Mouse (Mus musculus) intestine, postnatal 0 days (tissue): ENCODE measurements around the gene Mpdu1. TPM values are rescaled to one million over a fixed set of nuclear protein-coding genes. Genes with fewer than 3 reads are reported as not detected.
A peak's percentile ranks its signal among the peaks of the same experiment; 100 is the strongest.

Source experiments
- ATAC-seq: fragments of 200-750 bp; cut with Nextera tagmentation; 2 replicates; pipeline ENCODE4 v1.8.0; 2017; ENCODE audit warnings: mild to moderate bottlenecking, moderate TSS enrichment, moderate library complexity
- H3K27ac ChIP-seq: fragments of 300-500 bp; sonication (generic); 2 replicates; pipeline ENCODE4 v1.5.1; 2014; ENCODE audit warnings: mild to moderate bottlenecking, low read depth, low read length, moderate library complexity
- H3K27me3 ChIP-seq: fragments of 300-500 bp; sonication (generic); replicated peaks from 2 replicates; pipeline ENCODE4 v1.6.1; 2014; ENCODE audit warnings: low read length, mixed read lengths; ENCODE audit not compliant: control insufficient read depth, insufficient read depth
- H3K36me3 ChIP-seq: fragments of 300-500 bp; sonication (generic); 2 replicates; pipeline ENCODE4 v1.6.1; 2014; ENCODE audit warnings: mild to moderate bottlenecking, moderate library complexity; ENCODE audit not compliant: control insufficient read depth, insufficient read depth
- H3K4me1 ChIP-seq: fragments of 300-500 bp; sonication (generic); replicated peaks from 2 replicates; pipeline ENCODE4 v1.6.1; 2014; ENCODE audit warnings: antibody characterized with exemption, low read length, mixed read lengths; ENCODE audit not compliant: control insufficient read depth, insufficient read depth
- H3K4me2 ChIP-seq: fragments of 300-500 bp; sonication (generic); replicated peaks from 2 replicates; pipeline ENCODE4 v1.6.1; 2014; ENCODE audit warnings: low read depth, mild to moderate bottlenecking, moderate library complexity
- H3K4me3 ChIP-seq: fragments of 300-500 bp; sonication (generic); 2 replicates; pipeline ENCODE4 v1.5.1; 2014; ENCODE audit warnings: low read depth, low read length
- H3K9ac ChIP-seq: fragments of 300-500 bp; sonication (generic); 2 replicates; pipeline ENCODE4 v1.6.1; 2014; ENCODE audit warnings: mild to moderate bottlenecking, low read depth, low read length
- H3K9me3 ChIP-seq: fragments of 300-500 bp; sonication (generic); 2 replicates; pipeline ENCODE4 v1.6.1; 2016; ENCODE audit warnings: mixed run types; ENCODE audit not compliant: control insufficient read depth
- CTCF ChIP-seq: sonication (generic); IDR thresholded peaks from 2 replicates; pipeline ENCODE4 v1.5.1; 2016; ENCODE audit warnings: low read depth, mild to moderate bottlenecking, control low read depth, antibody characterized with exemption, moderate library complexity
- WGBS: fragments of 180-500 bp; shearing (Covaris S2); extraction: QIAGEN DNeasy Blood & Tissue Kit; methylation state at CpG from one replicate; pipeline ENCODE4 v1.1.7; 2014; 5-methylcytosine and 5-hydroxymethylcytosine counted together
- polyA plus RNA-seq: library from polyadenylated mRNA; unstranded; fragments of >200 nt; fragmentation: Nextera tagmentation; extraction: Ambion mirVana; gene quantifications from 2 replicates; pipeline ENCODE4 v1.2.1, GENCODE M21; 2015

Gene Mpdu1
- polyA plus RNA-seq, 1 experiment from 2014 or later = 96.6 TPM

DNA sequence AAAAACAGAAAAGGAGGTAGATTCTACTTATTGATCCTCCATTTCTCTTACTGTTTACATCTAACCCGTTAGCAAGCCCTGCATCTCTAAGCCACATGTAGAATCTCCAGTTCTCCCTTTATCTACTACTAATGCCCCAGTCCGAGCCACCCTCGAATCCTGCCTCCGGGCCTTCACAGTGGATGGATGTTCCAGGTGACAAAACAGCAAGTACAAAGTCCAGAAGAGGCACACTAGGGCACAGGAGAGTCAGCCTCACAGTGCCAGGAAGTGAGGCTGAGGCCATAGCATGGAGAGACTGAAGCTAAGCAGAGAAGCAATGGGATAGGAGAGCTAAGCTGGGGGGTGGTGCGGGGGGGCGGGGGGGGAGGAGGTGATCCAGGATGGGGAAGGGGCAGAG, 30.4 kb upstream of the Mpdu1 start:
- no peak for TF ChIP-seq CTCF
- Histone ChIP-seq H3K27me3 (no peaks in the 10 kb centered on the region), H3K4me3 (no peak overlapping the region), H3K27ac (peak overlapping the region; percentile 84), H3K4me2 (no peak overlapping the region), H3K9me3 (no peaks in the 10 kb centered on the region), H3K4me1 (peaks cover 7% of the 10 kb centered on the region; the same call in 1 of the 2 replicates), H3K9ac (no peak overlapping the region), H3K36me3 (no peaks in the 10 kb centered on the region)
- peak; percentile 79 for ATAC-seq
- 46% methylated on average over 6 of the region's 6 CpGs for WGBS

DNA sequence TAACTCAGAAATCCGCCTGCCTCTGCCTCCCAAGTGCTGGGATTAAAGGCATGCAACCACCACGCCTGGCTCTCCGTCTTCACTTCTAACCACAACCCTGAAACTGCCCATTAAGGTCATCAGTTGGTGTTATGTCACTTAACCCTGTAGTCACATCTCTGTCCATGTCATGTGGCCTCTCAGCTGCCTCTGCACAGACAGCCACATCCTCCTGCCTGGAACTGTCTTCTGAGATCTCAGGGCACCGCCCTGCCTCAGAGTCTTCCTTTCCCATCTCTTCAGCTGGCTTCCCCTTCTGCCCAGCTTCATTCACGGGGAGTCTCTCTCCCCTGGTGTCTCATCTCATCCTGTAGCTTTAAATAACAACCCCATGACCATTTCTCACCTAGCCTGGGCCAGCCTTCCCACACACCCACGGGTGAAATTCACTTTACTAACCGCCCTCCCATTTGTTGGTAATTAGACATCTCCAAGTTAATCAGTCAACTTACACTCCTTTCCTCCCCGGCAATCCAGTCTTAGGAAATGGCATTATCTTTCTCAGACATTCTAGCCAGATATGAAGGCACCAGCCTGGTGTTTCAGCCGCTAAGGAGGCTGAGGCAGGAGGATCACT, 29.9 kb upstream of the Mpdu1 start:
- peaks cover 7% of the 10 kb centered on the region; the same call in 1 of the 2 replicates for H3K4me1 ChIP-seq
- H3K9ac ChIP-seq = no peak overlapping the region
- H3K9me3 ChIP-seq = no peaks in the 10 kb centered on the region
- peak; percentile 37; the same call in 1 of the 2 replicates for ATAC-seq
- no peak for TF ChIP-seq CTCF
- no peaks in the 10 kb centered on the region for H3K36me3 ChIP-seq
- 54% methylated on average over 9 of the region's 9 CpGs for WGBS
- H3K4me2 ChIP-seq = no peak overlapping the region
- no peaks in the 10 kb centered on the region for H3K27me3 ChIP-seq
- H3K27ac ChIP-seq = peak overlapping the region; percentile 84
- no peak overlapping the region for H3K4me3 ChIP-seq

DNA sequence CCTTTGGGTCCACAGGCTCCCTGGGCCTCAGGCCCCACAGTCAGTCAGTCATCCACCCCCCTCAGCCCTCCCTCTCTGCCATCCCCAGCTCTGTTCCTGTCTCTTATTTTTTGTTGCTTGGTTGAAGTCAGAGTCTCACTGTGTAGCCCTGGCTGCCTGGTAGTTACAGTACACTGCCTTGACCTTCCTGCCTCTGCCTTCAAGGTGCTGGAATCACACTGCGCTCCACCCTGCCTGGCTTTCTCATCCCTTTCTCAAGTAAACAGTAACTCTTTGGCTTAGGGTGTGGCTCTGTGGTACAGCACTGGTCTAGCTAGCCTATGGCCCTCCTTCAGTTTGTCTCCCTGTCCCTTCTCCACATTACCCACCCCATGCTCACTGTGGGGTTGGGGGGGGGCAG, 27.4 kb upstream of the Mpdu1 start:
- ATAC-seq = no peak
- Histone ChIP-seq H3K27me3 (no peaks in the 10 kb centered on the region), H3K27ac (no peak overlapping the region; the same call in 1 of the 2 replicates), H3K4me3 (no peak overlapping the region), H3K4me2 (no peak overlapping the region), H3K4me1 (peaks cover 9% of the 10 kb centered on the region), H3K36me3 (no peaks in the 10 kb centered on the region), H3K9ac (no peak overlapping the region), H3K9me3 (no peaks in the 10 kb centered on the region)
- WGBS = 86% methylated on average over 1 of the region's 1 CpGs
- TF ChIP-seq CTCF = no peak

DNA sequence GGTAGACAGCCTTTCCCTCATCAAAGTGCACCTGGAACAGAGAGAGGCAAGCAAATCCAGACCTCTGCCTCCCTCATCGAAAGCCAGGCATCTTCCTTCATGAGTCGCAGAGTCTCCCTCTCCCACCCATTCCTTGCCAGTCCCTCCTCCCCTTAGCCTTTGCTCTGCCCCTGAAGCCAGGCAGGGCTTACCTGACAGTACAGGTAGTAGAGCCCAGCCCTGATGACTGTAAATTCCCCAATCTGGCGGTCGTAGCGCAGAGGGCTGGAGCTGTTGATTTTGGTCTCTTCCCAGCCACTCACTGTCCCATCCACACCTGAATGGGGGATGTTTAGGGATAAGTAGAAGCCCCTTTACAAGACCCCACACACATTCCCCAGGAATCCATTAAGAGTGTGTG, 24.6 kb upstream of the Mpdu1 start:
- Histone ChIP-seq H3K4me3 (no peak overlapping the region), H3K4me1 (peaks cover 9% of the 10 kb centered on the region), H3K9ac (no peak overlapping the region), H3K27me3 (no peaks in the 10 kb centered on the region), H3K36me3 (no peaks in the 10 kb centered on the region), H3K9me3 (no peaks in the 10 kb centered on the region), H3K4me2 (peak overlapping the region; percentile 62), H3K27ac (no peak overlapping the region)
- no peak for ATAC-seq
- no peak for TF ChIP-seq CTCF
- 50% methylated on average over 5 of the region's 5 CpGs for WGBS

DNA sequence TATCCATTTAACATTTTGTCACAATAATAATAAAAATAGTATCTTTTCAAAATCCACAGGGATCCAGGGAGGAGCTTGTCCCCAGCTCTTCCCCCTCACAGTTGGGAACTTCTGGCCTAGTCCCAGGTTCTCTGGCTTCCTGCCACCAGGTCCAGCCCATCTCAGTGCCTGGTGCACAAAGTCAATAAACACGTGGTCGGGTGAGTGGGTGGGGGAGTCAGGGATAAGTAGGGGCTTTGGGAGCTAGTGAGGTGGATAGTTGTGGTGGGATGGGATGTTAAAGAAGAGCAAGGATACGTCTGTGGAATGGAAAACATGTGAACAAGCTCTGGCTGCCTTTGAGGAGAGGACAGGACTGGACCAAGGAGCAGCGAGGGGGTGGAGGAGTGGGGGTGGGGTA, 23.9 kb upstream of the Mpdu1 start:
- H3K27me3 ChIP-seq = no peaks in the 10 kb centered on the region
- 23% methylated on average over 4 of the region's 4 CpGs for WGBS
- H3K27ac ChIP-seq = peak overlapping the region; percentile 89; the same call in 1 of the 2 replicates
- TF ChIP-seq CTCF = no peak
- H3K4me3 ChIP-seq = no peak overlapping the region
- H3K4me2 ChIP-seq = peak overlapping the region; percentile 62
- H3K36me3 ChIP-seq = no peaks in the 10 kb centered on the region
- H3K9me3 ChIP-seq = no peaks in the 10 kb centered on the region
- peaks cover 9% of the 10 kb centered on the region for H3K4me1 ChIP-seq
- ATAC-seq = no peak
- no peak overlapping the region for H3K9ac ChIP-seq

DNA sequence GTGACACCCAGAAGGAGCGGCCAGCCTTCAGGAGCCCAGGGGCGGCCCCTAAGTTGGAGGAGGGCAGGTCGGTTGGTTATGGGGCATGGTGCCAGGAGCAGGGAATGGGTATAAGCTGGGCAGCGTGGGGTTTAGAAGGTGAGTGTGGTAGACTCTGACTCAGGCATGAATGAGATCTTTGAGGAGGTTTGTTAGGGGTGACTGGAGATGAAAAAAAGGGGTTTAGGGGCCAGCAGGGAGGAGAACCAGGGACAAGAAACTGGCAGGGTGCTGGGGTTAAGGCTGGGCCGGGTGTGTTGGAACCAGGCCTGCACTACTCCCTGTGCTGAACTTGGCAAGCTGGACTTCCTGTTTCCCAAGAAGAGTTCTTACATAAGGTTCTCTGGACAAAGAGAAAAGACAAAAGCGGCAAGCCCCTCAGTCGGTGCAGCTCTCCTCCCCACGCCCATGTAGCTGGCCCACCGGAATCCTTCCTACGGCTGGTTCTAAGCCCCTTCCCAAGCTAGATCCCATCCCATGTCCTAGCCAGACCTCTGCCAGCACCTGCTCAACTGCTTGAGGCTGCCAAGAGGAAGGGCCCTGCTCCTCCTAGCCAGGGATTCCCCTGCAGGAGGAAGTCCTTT, 23.2 kb upstream of the Mpdu1 start, which contains the start of gene Tnfsf13:
Tnfsf13 (minus strand) TSS at position 259 of the 623 bp plus-strand sequence.
- peaks cover 12% of the 10 kb centered on the region for H3K4me1 ChIP-seq
- no peak for ATAC-seq
- H3K27ac ChIP-seq = peak within 1 kb of the TSS; percentile 89
- no peak for TF ChIP-seq CTCF
- H3K27me3 ChIP-seq = no peaks in the 10 kb centered on the region
- 53% methylated on average over 10 of the region's 10 CpGs for WGBS
- no peaks in the 10 kb centered on the region for H3K9me3 ChIP-seq
- peak within 1 kb of the TSS; percentile 62 for H3K4me2 ChIP-seq
- peak within 1 kb of the TSS; percentile 26 for H3K4me3 ChIP-seq
- H3K36me3 ChIP-seq = no peaks in the 10 kb centered on the region
- peak within 1 kb of the TSS; percentile 31; the same call in 1 of the 2 replicates for H3K9ac ChIP-seq
